Mouse (Mus musculus) ES-Bruce4 (cell line): Measurements from ENCODE around the gene Gucy2g. TPM values are rescaled to one million over a fixed set of nuclear protein-coding genes. Genes with fewer than 3 reads are reported as not detected.

ENCODE experiments used
- H3K27ac ChIP-seq: 2 replicates; pipeline ENCODE4 v1.5.1; 2012; ENCODE audit warnings: low read length, inconsistent platforms; ENCODE audit not compliant: insufficient read depth
- H3K27me3 ChIP-seq: 2 replicates; pipeline ENCODE4 v1.6.1; 2012; ENCODE audit warnings: mild to moderate bottlenecking, low read length, inconsistent platforms; ENCODE audit not compliant: control insufficient read depth, poor library complexity, insufficient read depth, severe bottlenecking
- H3K36me3 ChIP-seq: 2 replicates; pipeline ENCODE4 v1.6.1; 2012; ENCODE audit warnings: inconsistent platforms, mild to moderate bottlenecking, low read length, moderate library complexity; ENCODE audit not compliant: control insufficient read depth, poor library complexity, insufficient read depth, severe bottlenecking
- H3K4me1 ChIP-seq: one replicate; pipeline ENCODE4 v1.8.1; 2011; ENCODE audit warnings: low read length; ENCODE audit not compliant: control insufficient read depth, insufficient read depth
- H3K4me3 ChIP-seq: 2 replicates; pipeline ENCODE4 v1.5.1; 2011; ENCODE audit warnings: low read depth, mild to moderate bottlenecking, low read length
- H3K9ac ChIP-seq: 2 replicates; pipeline ENCODE4 v1.6.1; 2012; ENCODE audit warnings: low read depth, mild to moderate bottlenecking, inconsistent platforms; ENCODE audit not compliant: poor library complexity, severe bottlenecking
- H3K9me3 ChIP-seq: replicated peaks from 2 replicates; pipeline ENCODE4 v1.6.1; 2012; ENCODE audit warnings: mild to moderate bottlenecking, low read length, inconsistent platforms; ENCODE audit not compliant: control insufficient read depth, poor library complexity, insufficient read depth, severe bottlenecking
- CTCF ChIP-seq: IDR thresholded peaks from one replicate; pipeline ENCODE4 v1.8.1; 2011; ENCODE audit warnings: low read depth, low read length
- EP300 ChIP-seq: IDR thresholded peaks from 2 replicates; pipeline ENCODE4 v1.6.1; 2011; ENCODE audit warnings: low read depth, low read length; ENCODE audit not compliant: insufficient read depth
- POLR2A ChIP-seq: IDR thresholded peaks from one replicate; pipeline ENCODE4 v1.8.1; 2011; ENCODE audit warnings: low read length; ENCODE audit not compliant: insufficient read depth
- polyA plus RNA-seq: library from polyadenylated mRNA; stranded (reverse); fragments of >200 nt; gene quantifications from 2 replicates; pipeline ENCODE4 v1.2.4, GENCODE M21; 2011; ENCODE audit warnings: low read depth; ENCODE audit not compliant: missing spikeins, insufficient read depth, insufficient read length

Gucy2g gene
- polyA plus RNA-seq, 1 experiment: 0.25 TPM

DNA sequence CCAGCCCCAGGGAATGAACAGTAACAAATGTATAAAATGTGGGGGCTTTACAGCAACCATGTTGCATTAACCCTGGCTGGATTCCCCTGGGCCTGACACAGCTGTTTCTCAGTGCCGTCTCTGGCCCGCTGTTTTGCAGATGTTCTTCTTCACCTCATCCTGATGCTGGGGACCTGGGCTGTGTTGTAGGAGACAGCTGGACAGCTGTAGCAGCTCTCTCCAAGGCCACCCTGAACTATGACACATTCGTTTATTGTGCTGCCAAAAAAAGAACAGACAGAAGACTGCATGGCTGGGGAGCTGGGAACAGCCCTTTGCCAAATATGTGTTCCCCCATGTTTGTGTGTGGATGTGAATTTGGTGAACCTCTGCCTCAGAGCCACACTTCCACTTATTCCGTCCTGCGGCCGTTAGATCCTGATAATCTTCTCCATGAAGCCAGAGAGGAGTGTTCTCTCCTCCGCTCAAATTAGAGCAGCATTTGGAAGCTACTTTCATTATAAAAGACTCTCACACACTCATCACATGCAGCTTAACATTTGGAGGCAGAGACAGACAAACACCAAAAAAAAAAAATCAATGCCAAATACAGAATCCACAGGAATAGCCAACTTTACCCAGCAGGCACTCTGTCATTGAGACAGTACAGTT lies 46.4 kb downstream of the Gucy2g start:
- no peaks in the 10 kb centered on the region for H3K9me3 ChIP-seq
- H3K27ac ChIP-seq: no peak overlapping the region
- no peak overlapping the region for H3K4me3 ChIP-seq
- no peak overlapping the region for H3K9ac ChIP-seq
- H3K36me3 ChIP-seq: no peaks in the 10 kb centered on the region
- TF ChIP-seq CTCF (no peak), POLR2A (no peak), EP300 (no peak)
- no peaks in the 10 kb centered on the region for H3K4me1 ChIP-seq
- H3K27me3 ChIP-seq: no peaks in the 10 kb centered on the region

DNA sequence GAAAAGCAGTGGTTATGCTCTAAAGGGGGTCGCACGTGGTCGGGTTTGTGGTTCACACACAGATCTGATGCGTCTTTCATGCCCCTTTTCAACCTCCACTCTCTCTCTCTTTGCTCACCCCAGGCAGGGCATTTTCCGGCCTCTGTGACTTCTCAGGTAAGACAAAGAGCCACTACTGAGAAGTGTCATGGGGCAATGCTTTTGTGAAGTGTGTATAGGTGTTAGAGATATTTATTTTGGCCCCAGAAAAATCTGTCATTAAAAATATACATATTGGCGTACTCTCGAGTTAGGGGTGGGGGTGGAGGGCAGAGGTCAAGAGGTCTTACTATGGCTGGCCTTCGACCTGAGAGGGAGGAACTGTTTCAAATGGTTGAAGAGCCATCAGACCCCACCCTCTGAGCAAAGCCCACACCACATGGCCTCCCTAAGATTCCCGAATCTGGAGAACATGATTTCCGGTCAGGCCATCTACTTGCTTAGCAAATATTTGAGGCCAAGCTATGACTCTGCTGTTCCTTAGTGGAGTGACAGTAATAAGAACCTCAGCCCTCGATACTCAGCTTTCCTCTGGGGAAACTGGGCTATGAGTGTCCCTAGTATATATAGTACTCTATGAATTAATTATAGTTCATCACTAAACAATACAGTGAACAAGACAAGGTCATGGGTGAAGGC lies 47.2 kb downstream of the Gucy2g start:
- H3K9ac ChIP-seq: no peak overlapping the region
- H3K27me3 ChIP-seq: no peaks in the 10 kb centered on the region
- H3K27ac ChIP-seq: no peak overlapping the region
- no peaks in the 10 kb centered on the region for H3K9me3 ChIP-seq
- no peaks in the 10 kb centered on the region for H3K4me1 ChIP-seq
- no peak for TF ChIP-seq EP300
- no peak for TF ChIP-seq POLR2A
- no peak for TF ChIP-seq CTCF
- no peak overlapping the region for H3K4me3 ChIP-seq
- no peaks in the 10 kb centered on the region for H3K36me3 ChIP-seq

DNA sequence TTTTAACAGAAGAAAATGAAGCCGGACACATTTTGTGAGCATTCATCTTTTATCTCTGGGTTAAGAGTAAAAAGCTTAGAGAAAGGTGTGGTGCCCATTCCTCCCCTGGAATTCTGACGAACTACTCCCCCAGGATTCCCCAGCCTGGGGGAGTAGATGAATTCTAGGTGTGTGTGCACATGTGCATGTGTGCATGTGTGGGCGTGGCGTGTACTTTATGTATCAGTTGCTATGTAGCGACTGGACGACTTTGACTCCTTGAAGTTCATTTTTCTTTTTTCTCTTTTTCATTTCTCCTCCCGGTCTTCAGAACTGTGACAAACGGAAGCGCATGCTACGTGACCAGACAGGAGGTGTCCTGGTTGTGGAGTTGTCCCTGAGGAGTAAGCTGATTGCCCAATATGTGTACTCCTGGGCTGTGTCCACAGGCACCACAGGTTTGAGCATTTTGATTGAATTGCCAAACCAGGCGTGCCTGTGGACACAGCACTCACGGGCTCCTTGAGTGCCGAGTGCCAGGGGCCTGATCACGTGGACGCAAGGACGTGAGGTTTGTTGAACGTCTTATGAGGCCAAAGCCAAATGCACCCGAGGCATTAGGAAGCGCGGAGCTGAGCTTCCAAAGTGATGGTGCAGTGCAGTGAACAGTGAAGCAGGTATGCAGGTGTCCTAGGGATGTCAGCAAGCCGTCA lies 48.6 kb downstream of the Gucy2g start:
- Histone ChIP-seq H3K36me3 (no peaks in the 10 kb centered on the region), H3K27ac (no peak overlapping the region), H3K27me3 (no peaks in the 10 kb centered on the region), H3K9me3 (no peaks in the 10 kb centered on the region), H3K4me1 (no peaks in the 10 kb centered on the region), H3K9ac (no peak overlapping the region), H3K4me3 (no peak overlapping the region)
- no peak for TF ChIP-seq CTCF
- TF ChIP-seq EP300: no peak
- TF ChIP-seq POLR2A: no peak

DNA sequence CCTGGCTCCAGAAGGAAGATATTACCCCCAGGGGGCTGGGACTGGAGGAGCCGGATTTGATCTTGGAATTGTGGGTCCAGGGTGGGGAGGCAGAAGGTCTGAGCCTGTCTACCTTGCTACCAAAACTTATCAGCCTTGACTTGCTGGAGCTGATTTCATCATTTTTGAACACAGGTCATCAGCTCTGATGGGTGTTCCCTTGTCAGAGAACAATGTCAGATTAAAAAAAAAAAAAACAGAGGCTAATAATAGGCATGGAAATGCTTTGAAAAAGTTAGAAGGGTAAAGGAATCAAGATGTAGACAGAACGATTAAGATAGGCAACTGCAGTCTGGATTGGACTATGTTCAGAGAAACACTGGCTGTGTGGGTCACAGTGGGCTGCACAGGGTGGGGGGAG lies 49.4 kb downstream of the Gucy2g start:
- Histone ChIP-seq H3K9me3 (no peaks in the 10 kb centered on the region), H3K4me3 (no peak overlapping the region), H3K36me3 (no peaks in the 10 kb centered on the region), H3K9ac (no peak overlapping the region), H3K27me3 (no peaks in the 10 kb centered on the region), H3K27ac (no peak overlapping the region), H3K4me1 (no peaks in the 10 kb centered on the region)
- no peak for TF ChIP-seq CTCF
- TF ChIP-seq POLR2A: no peak
- no peak for TF ChIP-seq EP300

DNA sequence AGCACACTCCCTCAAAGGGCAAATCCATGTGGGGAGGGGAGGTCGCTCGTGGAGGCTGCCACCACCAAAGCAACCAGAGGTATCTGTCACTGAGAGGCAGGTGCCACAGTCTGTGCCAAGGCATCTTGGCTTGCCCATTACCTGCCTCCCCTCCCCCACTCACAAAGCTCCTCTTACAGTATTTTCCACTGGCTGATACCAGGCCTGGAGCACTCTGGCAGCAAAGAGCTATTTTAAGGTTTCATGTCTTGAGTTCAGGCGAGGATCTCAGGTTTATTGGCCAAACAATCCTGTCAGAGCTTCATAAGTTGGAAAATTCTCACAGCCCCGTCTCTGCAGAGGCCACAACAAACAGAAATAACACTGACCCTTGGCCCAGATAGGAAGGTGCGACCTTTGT lies 51.0 kb downstream of the Gucy2g start:
- no peaks in the 10 kb centered on the region for H3K4me1 ChIP-seq
- no peak overlapping the region for H3K4me3 ChIP-seq
- H3K27ac ChIP-seq: no peak overlapping the region
- H3K36me3 ChIP-seq: no peaks in the 10 kb centered on the region
- no peaks in the 10 kb centered on the region for H3K27me3 ChIP-seq
- no peak overlapping the region for H3K9ac ChIP-seq
- no peak for TF ChIP-seq CTCF
- TF ChIP-seq POLR2A: no peak
- no peaks in the 10 kb centered on the region for H3K9me3 ChIP-seq

DNA sequence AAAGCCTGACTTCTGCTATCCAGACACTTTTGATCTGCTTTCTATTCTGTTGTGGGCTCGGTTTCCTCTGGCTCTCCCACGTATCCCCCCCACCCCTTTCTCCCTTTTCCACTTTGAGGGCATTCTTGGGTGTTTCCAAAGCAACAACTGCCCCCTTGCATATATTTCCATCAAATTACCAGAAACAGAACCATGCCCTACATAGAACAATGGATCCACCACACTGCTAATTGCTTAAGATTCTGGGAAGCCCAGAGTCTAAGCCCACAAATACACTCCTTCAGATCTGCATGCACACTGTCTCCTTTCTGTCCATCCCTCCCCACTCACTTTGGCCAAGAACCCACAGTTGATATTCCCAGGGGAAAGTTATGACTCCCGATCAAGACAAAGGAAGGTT lies 55.4 kb downstream of the Gucy2g start:
- H3K36me3 ChIP-seq: no peaks in the 10 kb centered on the region
- H3K9me3 ChIP-seq: no peaks in the 10 kb centered on the region
- no peaks in the 10 kb centered on the region for H3K27me3 ChIP-seq
- no peak for TF ChIP-seq CTCF
- no peak overlapping the region for H3K27ac ChIP-seq
- H3K9ac ChIP-seq: no peak overlapping the region
- H3K4me1 ChIP-seq: no peaks in the 10 kb centered on the region
- H3K4me3 ChIP-seq: no peak overlapping the region
